In genomic region chr8:35132281-35132680, GRCm38 (mm10) we compare ENCODE assay signal across 21 mouse cellular contexts.
DNase-seq lines count a peak whose midpoint lies in the region; ATAC-seq and TF ChIP-seq lines count a peak whose summit lies in the region.
"Had no signal": no experiment of that assay in that cellular context is flagged by ENCODE, and none has a peak within 500 bp of the region (broad histone marks: within the 10 kb centered on the region; RNA-seq: fewer than 3 reads in every experiment).

No protein-coding gene starts in this region.

- no peak overlapping the region for H3K27ac ChIP-seq in midbrain, embryonic 11.5 days (ENCODE audit: low read depth, low read length)
- no peak overlapping the region for H3K27ac ChIP-seq in midbrain, postnatal 0 days (ENCODE audit: low read depth, low read length)
- H3K27ac ChIP-seq in ES-E14 (ENCODE audit: insufficient read depth, low read depth, low read length, poor library complexity, severe bottlenecking) = no peak overlapping the region
- H3K27ac ChIP-seq: embryonic facial prominence, embryonic 13.5 days; embryonic facial prominence, embryonic 15.5 days; forebrain, embryonic 13.5 days; forebrain, embryonic 15.5 days had no signal

- WGBS in midbrain, embryonic 11.5 days = 91% methylated on average over 1 of the region's 1 CpGs
- 97% methylated on average over 1 of the region's 1 CpGs for WGBS in midbrain, postnatal 0 days

- peak; percentile 8 for DNase-seq in midbrain, embryonic 11.5 days (ENCODE audit: low spot score, missing footprints)
- no peak for DNase-seq in midbrain, postnatal 0 days (ENCODE audit: low spot score)
- no peak for DNase-seq in ES-E14 (ENCODE audit: low read depth, low spot score)
- no peak for DNase-seq in cerebellum, adult 9-11 months
- DNase-seq: adrenal gland, adult 8-10 months; adrenal gland, postnatal 14 days; adrenal gland, postnatal 36 days; cerebellum, adult 11-12 months; cerebellum, adult 2 months; cerebellum, adult 9-10 months; cerebellum, postnatal 14 days; cerebellum, postnatal 36 days; embryo, embryonic 11 days; forebrain, postnatal 0 days had no signal

- no peaks in the 10 kb centered on the region for H3K27me3 ChIP-seq in midbrain, embryonic 11.5 days (ENCODE audit: control insufficient read depth, insufficient read depth, low read length)
- H3K27me3 ChIP-seq in midbrain, postnatal 0 days (ENCODE audit: insufficient read depth, low read length) = no peaks in the 10 kb centered on the region
- H3K27me3 ChIP-seq: embryonic facial prominence, embryonic 13.5 days; embryonic facial prominence, embryonic 15.5 days; forebrain, embryonic 13.5 days; forebrain, embryonic 15.5 days; Patski had no signal

- no peaks in the 10 kb centered on the region for H3K4me1 ChIP-seq in midbrain, embryonic 11.5 days (ENCODE audit: control insufficient read depth, insufficient read depth, low read length)
- H3K4me1 ChIP-seq in midbrain, postnatal 0 days (ENCODE audit: insufficient read depth, low read length) = no peaks in the 10 kb centered on the region
- no peaks in the 10 kb centered on the region for H3K4me1 ChIP-seq in ES-E14 (ENCODE audit: control insufficient read depth in 2 of 2, insufficient read depth in 2 of 2, low read length in 2 of 2, poor library complexity in 1 of 2)

- ATAC-seq in midbrain, embryonic 11.5 days (ENCODE audit: low FRiP score) = no peak
- ATAC-seq in midbrain, postnatal 0 days (ENCODE audit: low FRiP score) = no peak
- no peak for ATAC-seq in erythroblast, adult 5-6 weeks (replicated peaks; ENCODE audit: low FRiP score, poor library complexity, severe bottlenecking)
- ATAC-seq: activated CD4-positive, CD25-positive, alpha-beta regulatory T cell, adult 4 months; forebrain, embryonic 13.5 days; forebrain, embryonic 15.5 days; forebrain, postnatal 0 days; Patski had no signal

- H3K9me3 ChIP-seq in midbrain, embryonic 11.5 days (ENCODE audit: control insufficient read depth, low read length) = no peaks in the 10 kb centered on the region
- no peaks in the 10 kb centered on the region for H3K9me3 ChIP-seq in midbrain, postnatal 0 days (ENCODE audit: low read length)
- no peaks in the 10 kb centered on the region for H3K9me3 ChIP-seq in ES-E14 (ENCODE audit: control insufficient read depth, insufficient read depth, low read depth, low read length)
- H3K9me3 ChIP-seq: embryonic facial prominence, embryonic 13.5 days; embryonic facial prominence, embryonic 15.5 days; forebrain, embryonic 13.5 days; forebrain, embryonic 15.5 days had no signal

- no peak overlapping the region for H3K4me2 ChIP-seq in midbrain, embryonic 11.5 days
- H3K4me2 ChIP-seq in midbrain, postnatal 0 days (ENCODE audit: low read depth, low read length, poor library complexity, severe bottlenecking) = no peak overlapping the region
- H3K4me2 ChIP-seq: embryonic facial prominence, embryonic 13.5 days; embryonic facial prominence, embryonic 15.5 days; forebrain, embryonic 13.5 days; forebrain, embryonic 15.5 days had no signal

- H3K9ac ChIP-seq in midbrain, embryonic 11.5 days (ENCODE audit: low read length) = no peak overlapping the region
- no peak overlapping the region for H3K9ac ChIP-seq in midbrain, postnatal 0 days (replicated peaks; ENCODE audit: low read length, poor library complexity, severe bottlenecking)
- no peak overlapping the region for H3K9ac ChIP-seq in ES-E14 (ENCODE audit: insufficient read depth, low read depth, low read length, poor library complexity, severe bottlenecking)
- H3K9ac ChIP-seq: embryonic facial prominence, embryonic 13.5 days; embryonic facial prominence, embryonic 15.5 days; forebrain, embryonic 13.5 days; forebrain, embryonic 15.5 days; forebrain, postnatal 0 days had no signal

- H3K36me3 ChIP-seq in midbrain, embryonic 11.5 days (ENCODE audit: control insufficient read depth, insufficient read depth, low read length) = no peaks in the 10 kb centered on the region
- no peaks in the 10 kb centered on the region for H3K36me3 ChIP-seq in midbrain, postnatal 0 days (ENCODE audit: insufficient read depth, low read length)
- H3K36me3 ChIP-seq in ES-E14 (ENCODE audit: control insufficient read depth, insufficient read depth, low read length, poor library complexity, severe bottlenecking) = no peaks in the 10 kb centered on the region
- H3K36me3 ChIP-seq: embryonic facial prominence, embryonic 13.5 days; embryonic facial prominence, embryonic 15.5 days; forebrain, embryonic 15.5 days had no signal

- H3K4me3 ChIP-seq in midbrain, embryonic 11.5 days (ENCODE audit: low read depth, low read length) = no peak overlapping the region
- H3K4me3 ChIP-seq in midbrain, postnatal 0 days (ENCODE audit: low read depth, low read length) = no peak overlapping the region
- H3K4me3 ChIP-seq in ES-E14 (ENCODE audit: insufficient read depth in 1 of 2, low read depth in 1 of 2, low read length in 2 of 2, poor library complexity in 1 of 2, severe bottlenecking in 1 of 2) = no peak overlapping the region
- H3K4me3 ChIP-seq: embryonic facial prominence, embryonic 13.5 days; embryonic facial prominence, embryonic 15.5 days; forebrain, embryonic 13.5 days; forebrain, embryonic 15.5 days had no signal

- TF ChIP-seq CTCF in midbrain, postnatal 0 days (IDR thresholded peaks at IDR 0.05) = no peak

- in situ Hi-C loops in ES-E14 (cut with MboI; ENCODE audit: low sequenced_read_pairs in 2 of 2, unreplicated experiment in 2 of 2) = no loop called here

TF ChIP-seq in ES-E14, 5 proteins besides CTCF, POLR2A, EP300 and RAD21:
- TF ChIP-seq ZC3H11A (IDR thresholded peaks at IDR 0.05; ENCODE audit: borderline replicate concordance, low read depth, low read length) = no peak
- TF ChIP-seq ZNF384 (IDR thresholded peaks at IDR 0.05; ENCODE audit: low read depth, low read length) = no peak
- TF ChIP-seq MAFK (IDR thresholded peaks at IDR 0.05; ENCODE audit: insufficient read depth, low read depth, low read length) = peak; percentile 84
